Mouse (Mus musculus) heart, adult 2 months (tissue): ENCODE measurements around the gene Prm1.
"Not testable (repeated sequence)": the region's sequence is repeated elsewhere in the genome, so short reads cannot be mapped to it uniquely, and the experiment has no call there.

ENCODE experiments used
- CTCF ChIP-seq: fragments of 200-600 bp; IDR thresholded peaks from 2 replicates; pipeline ENCODE4 v1.8.1; 2022; ENCODE audit warnings: antibody characterized with exemption, mild to moderate bottlenecking, moderate library complexity
- EP300 ChIP-seq: fragments of 200-500 bp; IDR thresholded peaks from 2 replicates; pipeline ENCODE4 v1.6.1; 2011; ENCODE audit warnings: low read depth, low read length, control low read depth; ENCODE audit not compliant: insufficient read depth

- not testable (repeated sequence) for TF ChIP-seq CTCF, EP300
Measured at GRCm38 (mm10) chr16:10802420-10802819, 3.2 kb downstream of the Prm1 start.
